ENCODE assay signal across 20 mouse cellular contexts in genomic region chr19:27370174-27370573, GRCm38 (mm10). TPM values are rescaled to one million over a fixed set of nuclear protein-coding genes. Genes with fewer than 3 reads are reported as not detected.
"Had no signal": no experiment of that assay in that cellular context is flagged by ENCODE, and none has a peak within 500 bp of the region (broad histone marks: within the 10 kb centered on the region; RNA-seq: fewer than 3 reads in every experiment).

No protein-coding gene starts in this region.

- H3K9me3 ChIP-seq: intestine, embryonic 15.5 days; kidney, embryonic 15.5 days; limb, embryonic 12.5 days; limb, embryonic 15.5 days; neural tube, embryonic 13.5 days; stomach, embryonic 15.5 days had no signal

- H3K4me3 ChIP-seq: intestine, embryonic 15.5 days; kidney, embryonic 15.5 days; limb, embryonic 12.5 days; limb, embryonic 15.5 days; neural tube, embryonic 13.5 days; stomach, embryonic 15.5 days had no signal

- H3K27me3 ChIP-seq: intestine, embryonic 15.5 days; kidney, embryonic 15.5 days; limb, embryonic 12.5 days; limb, embryonic 15.5 days; neural tube, embryonic 13.5 days; stomach, embryonic 15.5 days had no signal

- ATAC-seq: intestine, embryonic 15.5 days had no signal

- H3K4me1 ChIP-seq: intestine, embryonic 15.5 days; kidney, embryonic 15.5 days; limb, embryonic 12.5 days; limb, embryonic 15.5 days; neural tube, embryonic 13.5 days; stomach, embryonic 15.5 days had no signal

- H3K9ac ChIP-seq: intestine, embryonic 15.5 days; kidney, embryonic 15.5 days; limb, embryonic 12.5 days; limb, embryonic 15.5 days; liver, embryonic 14.5 days; neural tube, embryonic 13.5 days; stomach, embryonic 15.5 days had no signal

- DNase-seq: kidney, adult 11 months; kidney, adult 8-10 months; kidney, postnatal 10 days; kidney, postnatal 36 days; layer of hippocampus, postnatal 36 days; left cerebral cortex, postnatal 4 days; midbrain, embryonic 14.5 days; retina, postnatal 1 day; right cerebral cortex, postnatal 25 days; spleen, adult 18-20 months; thymus, postnatal 25 days had no signal

- H3K4me2 ChIP-seq: intestine, embryonic 15.5 days; kidney, embryonic 15.5 days; limb, embryonic 12.5 days; limb, embryonic 15.5 days; liver, embryonic 11.5 days; midbrain, embryonic 11.5 days; neural tube, embryonic 13.5 days; stomach, embryonic 15.5 days had no signal

- H3K27ac ChIP-seq: intestine, embryonic 15.5 days; kidney, embryonic 15.5 days; limb, embryonic 12.5 days; limb, embryonic 15.5 days; liver, embryonic 14.5 days; neural tube, embryonic 13.5 days; stomach, embryonic 15.5 days had no signal

- H3K36me3 ChIP-seq: intestine, embryonic 15.5 days; kidney, embryonic 15.5 days; limb, embryonic 12.5 days; limb, embryonic 15.5 days; neural tube, embryonic 13.5 days; stomach, embryonic 15.5 days had no signal

RNA-seq across cellular contexts. Expression of gene Kcnv2, which starts 47.8 kb away (rescaled TPM):
- polyA plus RNA-seq: limb, embryonic 12.5 days; liver, embryonic 14.5 days; neural tube, embryonic 13.5 days had no signal
